Mouse (Mus musculus) CH12.LX (cell line): ENCODE data around the gene Micall2. TPM values are rescaled to one million over a fixed set of nuclear protein-coding genes. Genes with fewer than 3 reads are reported as not detected.

Source experiments
- DNase-seq: peaks from one replicate; pipeline ENCODE4 v3.0.0-alpha.2; 2013; ENCODE audit errors: extremely low read depth
- H3K27ac ChIP-seq: 2 replicates; pipeline ENCODE4 v1.5.1; 2012; ENCODE audit warnings: low read depth, mild to moderate bottlenecking, control low read depth, moderate library complexity; ENCODE audit not compliant: insufficient read depth
- H3K27me3 ChIP-seq: replicated peaks from 2 replicates; pipeline ENCODE3; 2012; ENCODE audit warnings: inconsistent platforms
- H3K36me3 ChIP-seq, 2 experiments: replicated peaks in 1 of 2; 2 replicates each; pipeline versions ENCODE3 to v1.6.1; 2012; ENCODE audit warnings: inconsistent platforms in 1 of 2, low read length in 1 of 2, mild to moderate bottlenecking in 1 of 2, mixed read lengths in 1 of 2, moderate library complexity in 1 of 2; ENCODE audit not compliant: control insufficient read depth in 1 of 2, insufficient read depth in 1 of 2
- H3K4me1 ChIP-seq, 2 experiments: 2 replicates each; pipeline ENCODE4 v1.6.1; 2012; ENCODE audit warnings: inconsistent platforms in 1 of 2, moderate library complexity in 1 of 2; ENCODE audit not compliant: insufficient read depth in 2 of 2, control insufficient read depth in 1 of 2
- H3K4me2 ChIP-seq: 2 replicates; pipeline ENCODE4 v1.6.1; 2012; ENCODE audit warnings: low read depth, mild to moderate bottlenecking, control low read depth; ENCODE audit not compliant: poor library complexity, insufficient read depth, severe bottlenecking
- H3K4me3 ChIP-seq, 3 experiments: fragments of 150-350 bp in 1 of 3; sonication (generic) in 1 of 3; replicated peaks in 1 of 3; 2 replicates each; pipeline versions ENCODE3 to v1.5.1; 2011 to 2012; ENCODE audit warnings: low read depth in 2 of 3, low read length in 2 of 3, mild to moderate bottlenecking in 2 of 3, moderate library complexity in 2 of 3, control low read depth in 1 of 3, improper control_type of control experiment in 1 of 3, inconsistent platforms in 1 of 3, mixed read lengths in 1 of 3; ENCODE audit not compliant: poor library complexity in 1 of 3
- H3K79me2 ChIP-seq: replicated peaks from 2 replicates; pipeline ENCODE4 v1.6.1; 2012; ENCODE audit warnings: mild to moderate bottlenecking, moderate library complexity; ENCODE audit not compliant: control insufficient read depth, poor library complexity, insufficient read depth, severe bottlenecking; ENCODE audit errors: extremely low read depth
- H3K9ac ChIP-seq: 2 replicates; pipeline ENCODE4 v1.6.1; 2012; ENCODE audit warnings: low read depth, mild to moderate bottlenecking, control low read depth, moderate library complexity; ENCODE audit not compliant: insufficient read depth
- H3K9me3 ChIP-seq: replicated peaks from 2 replicates; pipeline ENCODE3; 2012; ENCODE audit warnings: low read length, inconsistent platforms, mixed read lengths
- CTCF ChIP-seq, 2 experiments: IDR thresholded peaks in 1 of 2; conservative IDR thresholded peaks in 1 of 2; 2 replicates each; pipeline ENCODE4 v1.5.1; 2011 to 2012; ENCODE audit warnings: low read depth in 2 of 2, low read length in 2 of 2, improper control_type of control experiment in 1 of 2, inconsistent platforms in 1 of 2, mild to moderate bottlenecking in 1 of 2, moderate library complexity in 1 of 2
- EP300 ChIP-seq: IDR thresholded peaks from 2 replicates; pipeline ENCODE4 v1.6.1; 2011; ENCODE audit warnings: low read length, improper control_type of control experiment
- ETS1 ChIP-seq: conservative IDR thresholded peaks from 2 replicates; pipeline ENCODE4 v1.6.1; 2012; ENCODE audit warnings: low read depth, mild to moderate bottlenecking, inconsistent platforms, low read length, improper control_type of control experiment, moderate library complexity
- KAT2A ChIP-seq: IDR thresholded peaks from 2 replicates; pipeline ENCODE4 v1.6.1; 2012; ENCODE audit warnings: low read length, improper control_type of control experiment, inconsistent platforms; ENCODE audit not compliant: insufficient replicate concordance
- MAFK ChIP-seq: IDR thresholded peaks from 2 replicates; pipeline ENCODE4 v1.6.1; 2011; ENCODE audit warnings: low read length, improper control_type of control experiment; ENCODE audit not compliant: insufficient replicate concordance
- MAZ ChIP-seq: IDR thresholded peaks from 2 replicates; pipeline ENCODE4 v1.6.1; 2012; ENCODE audit warnings: low read depth, mild to moderate bottlenecking, inconsistent platforms, low read length, improper control_type of control experiment, moderate library complexity
- MYC ChIP-seq: IDR thresholded peaks from 2 replicates; pipeline ENCODE4 v1.6.1; 2011; ENCODE audit warnings: low read depth, mild to moderate bottlenecking, improper control_type of control experiment, low read length
- NELFE ChIP-seq: IDR thresholded peaks from 2 replicates; pipeline ENCODE4 v1.6.1; 2011; ENCODE audit warnings: low read depth, low read length, improper control_type of control experiment
- PAX5 ChIP-seq: IDR thresholded peaks from 2 replicates; pipeline ENCODE4 v1.6.1; 2012; ENCODE audit warnings: low read length, inconsistent platforms, mixed read lengths
- POLR2A ChIP-seq: IDR thresholded peaks from 2 replicates; pipeline ENCODE4 v1.6.1; 2011; ENCODE audit warnings: low read depth, mild to moderate bottlenecking, improper control_type of control experiment, low read length
- RAD21 ChIP-seq: IDR thresholded peaks from 2 replicates; pipeline ENCODE4 v1.6.1; 2011; ENCODE audit warnings: low read depth, mild to moderate bottlenecking, low read length, improper control_type of control experiment, moderate library complexity
- SIN3A ChIP-seq: IDR thresholded peaks from 2 replicates; pipeline ENCODE4 v1.6.1; 2012; ENCODE audit warnings: low read length, improper control_type of control experiment, inconsistent platforms
- SMC3 ChIP-seq: IDR thresholded peaks from 2 replicates; pipeline ENCODE4 v1.6.1; 2011; ENCODE audit warnings: low read depth, low read length, improper control_type of control experiment
- TBP ChIP-seq: conservative IDR thresholded peaks from 2 replicates; pipeline ENCODE4 v1.6.1; 2011; ENCODE audit warnings: low read depth, low read length, improper control_type of control experiment
- USF2 ChIP-seq: conservative IDR thresholded peaks from 2 replicates; pipeline ENCODE4 v1.6.1; 2011; ENCODE audit warnings: low read depth, low read length, improper control_type of control experiment
- ZC3H11A ChIP-seq: IDR thresholded peaks from 2 replicates; pipeline ENCODE4 v1.6.1; 2012; ENCODE audit warnings: low read depth, mild to moderate bottlenecking, inconsistent platforms, low read length, improper control_type of control experiment
- ZKSCAN1 ChIP-seq: IDR thresholded peaks from 2 replicates; pipeline ENCODE4 v1.6.1; 2012; ENCODE audit warnings: low read depth, inconsistent platforms, low read length, improper control_type of control experiment, borderline replicate concordance
- ZMIZ1 ChIP-seq: IDR thresholded peaks from 2 replicates; pipeline ENCODE4 v1.6.1; 2012; ENCODE audit warnings: low read depth, mild to moderate bottlenecking, inconsistent platforms, low read length, improper control_type of control experiment
- dilution Hi-C: fragments of 300-500 bp; cut with MboI; formaldehyde crosslinking; loops from 2 replicates; pipeline ENCODE4 v1.14.3; 2020; ENCODE audit warnings: low sequenced_read_pairs; ENCODE audit not compliant: extremely low pct_unique_long_range_greater_than_20kb, extremely low pct_ligation_motif_present
- in situ Hi-C: fragments of 300-500 bp; cut with MboI; formaldehyde crosslinking; loops from 3 replicates; pipeline ENCODE4 v1.14.3; 2019; ENCODE audit warnings: low sequenced_read_pairs, low pct_ligation_motif_present, low pct_unique_long_range_greater_than_20kb, mixed read lengths
- polyA plus RNA-seq: library from polyadenylated mRNA; unstranded; fragments of >175 nt; gene quantifications from 2 replicates; pipeline ENCODE4 v1.2.1, GENCODE M21; 2012; ENCODE audit warnings: low read depth; ENCODE audit not compliant: insufficient read length
- total RNA-seq, 2 experiments: library from RNA; depleted of rRNA; stranded (reverse); fragments of 300-350 nt in 1 of 2; fragments of >200 nt in 1 of 2; gene quantifications; 2 replicates each; pipeline ENCODE4 v1.2.3; 2012 to 2014

Micall2 gene
- total and polyA plus RNA-seq, 3 experiments = 1.3 to 3.0 (median 1.7) TPM

- no peaks in the 10 kb centered on the region for H3K27me3 ChIP-seq
- H3K36me3 ChIP-seq = peaks cover 0 to 19% of the 10 kb centered on the region in 2 experiments
- no peak for DNase-seq
- dilution Hi-C loops = no loop called here
- TF ChIP-seq TBP = no peak
- no peak for TF ChIP-seq EP300
- TF ChIP-seq ZC3H11A = no peak
- no peak for TF ChIP-seq MAFK
- TF ChIP-seq KAT2A = no peak
- TF ChIP-seq PAX5 = no peak
- no peak for TF ChIP-seq SIN3A
- no peak for TF ChIP-seq ETS1
- TF ChIP-seq ZMIZ1 = no peak
- TF ChIP-seq MYC = no peak
- TF ChIP-seq MAZ = no peak
- no peak for TF ChIP-seq NELFE
- no peak for TF ChIP-seq CTCF (conservative IDR thresholded peaks at IDR 0.05 in 1 of 2, IDR thresholded peaks at IDR 0.05 in 1 of 2; ENCODE audit: low read depth in 2 of 2, low read length in 2 of 2)
- no peak for TF ChIP-seq USF2
- TF ChIP-seq ZKSCAN1 = no peak
- TF ChIP-seq, all 38 proteins: peak for 0
- Histone ChIP-seq H3K4me3 (no peak overlapping the region), H3K4me1 (peaks cover 14 to 28% of the 10 kb centered on the region in 2 experiments), H3K9ac (no peak overlapping the region), H3K9me3 (no peaks in the 10 kb centered on the region), H3K79me2 (no peaks in the 10 kb centered on the region), H3K27ac (no peak overlapping the region), H3K4me2 (no peak overlapping the region)
- in situ Hi-C loops = no loop called here
These were observed 17.6 kb downstream of the Micall2 start for GRCm38 (mm10) chr5:139718540-139718939.

- Histone ChIP-seq H3K79me2 (no peaks in the 10 kb centered on the region), H3K9ac (no peak overlapping the region), H3K27ac (no peak overlapping the region), H3K4me2 (no peak overlapping the region), H3K9me3 (no peaks in the 10 kb centered on the region), H3K27me3 (no peaks in the 10 kb centered on the region), H3K4me1 (peaks cover 6 to 20% of the 10 kb centered on the region in 2 experiments), H3K4me3 (no peak overlapping the region), H3K36me3 (peaks cover 0 to 19% of the 10 kb centered on the region in 2 experiments)
- DNase-seq = peak; percentile 49
- TF ChIP-seq CTCF (conservative IDR thresholded peaks at IDR 0.05 in 1 of 2, IDR thresholded peaks at IDR 0.05 in 1 of 2; ENCODE audit: low read depth in 2 of 2, low read length in 2 of 2) (peak; percentile 88 to 94), SMC3 (peak; percentile 98), POLR2A (no peak), ZC3H11A (peak; percentile 75), RAD21 (peak; percentile 95)
- dilution Hi-C loops = no loop called here
- in situ Hi-C loops = no loop called here
These were observed 18.4 kb downstream of the Micall2 start for GRCm38 (mm10) chr5:139717723-139718122.
